Mouse (Mus musculus) gastrocnemius, adult 18-20 months (tissue): ENCODE data around the gene Cfap73. TPM values are rescaled to one million over a fixed set of nuclear protein-coding genes. Genes with fewer than 3 reads are reported as not detected.

Source experiments
- DNase-seq: peaks from one replicate; pipeline ENCODE4 v3.0.0; 2021; ENCODE audit warnings: low spot score
- total RNA-seq, 2 experiments: library from RNA; stranded (reverse); gene quantifications; 2 replicates each; pipeline ENCODE4 v1.2.3; 2021

Gene Cfap73
- total RNA-seq, 2 experiments from 2014 or later, result not detected

GRCm38 (mm10) chr5:120647814-120648491 lies 13.9 kb upstream of the Cfap73 start:
- no peak for DNase-seq

GRCm38 (mm10) chr5:120647361-120647760 lies 13.3 kb upstream of the Cfap73 start:
- DNase-seq, result no peak

GRCm38 (mm10) chr5:120645851-120646250 lies 11.8 kb upstream of the Cfap73 start:
- DNase-seq, result no peak

GRCm38 (mm10) chr5:120644227-120644626 lies 10.2 kb upstream of the Cfap73 start:
- no peak for DNase-seq

- no peak for DNase-seq
These were observed 9.5 kb upstream of the Cfap73 start for GRCm38 (mm10) chr5:120643365-120644085.

- no peak for DNase-seq
These were observed 6.1 kb upstream of the Cfap73 start for GRCm38 (mm10) chr5:120640094-120640493.

GRCm38 (mm10) chr5:120635633-120636032 lies 1.6 kb upstream of the Cfap73 start:
- no peak for DNase-seq

GRCm38 (mm10) chr5:120634860-120635259 lies 825 bp upstream of the Cfap73 start:
- DNase-seq, result no peak

GRCm38 (mm10) chr5:120631892-120632291 lies 2.1 kb downstream of the Cfap73 start:
- no peak for DNase-seq

- DNase-seq, result no peak
These were observed 2.9 kb downstream of the Cfap73 start for GRCm38 (mm10) chr5:120631128-120631527.

GRCm38 (mm10) chr5:120628624-120629023 lies 5.4 kb downstream of the Cfap73 start:
- DNase-seq, result no peak

- no peak for DNase-seq
These were observed 6.3 kb downstream of the Cfap73 start for GRCm38 (mm10) chr5:120627515-120628300.

GRCm38 (mm10) chr5:120626399-120626798 lies 7.6 kb downstream of the Cfap73 start:
- DNase-seq, result no peak

- DNase-seq, result no peak
These were observed 9.6 kb downstream of the Cfap73 start for GRCm38 (mm10) chr5:120624427-120624826.

- no peak for DNase-seq
These were observed 11.7 kb downstream of the Cfap73 start for GRCm38 (mm10) chr5:120622198-120622851.

GRCm38 (mm10) chr5:120621846-120622197 lies 12.2 kb downstream of the Cfap73 start:
- DNase-seq, result no peak

- DNase-seq, result no peak
These were observed 12.8 kb downstream of the Cfap73 start for GRCm38 (mm10) chr5:120621078-120621765.

GRCm38 (mm10) chr5:120620375-120621077 lies 13.5 kb downstream of the Cfap73 start:
- DNase-seq, result peak; percentile 69

- DNase-seq, result no peak
These were observed 14.8 kb downstream of the Cfap73 start for GRCm38 (mm10) chr5:120619201-120619600.

GRCm38 (mm10) chr5:120618778-120619177 lies 15.3 kb downstream of the Cfap73 start:
- no peak for DNase-seq

GRCm38 (mm10) chr5:120615903-120616302 lies 18.1 kb downstream of the Cfap73 start:
- DNase-seq, result no peak
